Mouse (Mus musculus): ENCODE results near the gene Lrrn4cl.
"Not testable (repeated sequence)": the region's sequence is repeated elsewhere in the genome, so short reads cannot be mapped to it uniquely, and the experiment has no call there.

Lrrn4cl gene

GRCm38 (mm10) chr19:8850402-8850901, at the start of gene Lrrn4cl:
Gene Lrrn4cl (plus strand): TSS chr19:8850768.
- DNase-seq, result no peak

- peak; percentile 97 for DNase-seq
Observed at GRCm38 (mm10) chr19:8802130-8802821, 48.3 kb upstream of the Lrrn4cl start, which contains the start of gene Zbtb3. Gene Zbtb3 (plus strand): TSS chr19:8802555.

- no peak for DNase-seq
Observed at GRCm38 (mm10) chr19:8803204-8803780, 47.3 kb upstream of the Lrrn4cl start.

GRCm38 (mm10) chr19:8803879-8804660, 46.5 kb upstream of the Lrrn4cl start:
- DNase-seq, result no peak

- no peak for DNase-seq
Observed at GRCm38 (mm10) chr19:8806810-8807209, 43.8 kb upstream of the Lrrn4cl start.

- DNase-seq, result no peak
Observed at GRCm38 (mm10) chr19:8815812-8816211, 34.8 kb upstream of the Lrrn4cl start.

GRCm38 (mm10) chr19:8817001-8817400, 33.6 kb upstream of the Lrrn4cl start:
- DNase-seq, result no peak

- DNase-seq, result no peak
Observed at GRCm38 (mm10) chr19:8818301-8818798, 32.2 kb upstream of the Lrrn4cl start.

GRCm38 (mm10) chr19:8818801-8819595, 31.6 kb upstream of the Lrrn4cl start, which contains the start of gene Ttc9c:
Gene Ttc9c (minus strand): TSS chr19:8819333.
- peak; percentile 95 for DNase-seq

- DNase-seq, result peak; percentile 97
Observed at GRCm38 (mm10) chr19:8819596-8820423, 30.8 kb upstream of the Lrrn4cl start, which contains the start of gene Hnrnpul2. Gene Hnrnpul2 (plus strand): TSS chr19:8820010.

- DNase-seq, result peak; percentile 80
Observed at GRCm38 (mm10) chr19:8820424-8820956, 30.1 kb upstream of the Lrrn4cl start.

GRCm38 (mm10) chr19:8821146-8821545, 29.4 kb upstream of the Lrrn4cl start:
- no peak for DNase-seq

- no peak for DNase-seq
Observed at GRCm38 (mm10) chr19:8822696-8823095, 27.9 kb upstream of the Lrrn4cl start.

- DNase-seq, result no peak
Observed at GRCm38 (mm10) chr19:8829660-8830059, 20.9 kb upstream of the Lrrn4cl start, which contains the start of gene AC129217.1. Gene AC129217.1 (plus strand): TSS chr19:8829773.

- no peak for DNase-seq
Observed at GRCm38 (mm10) chr19:8830664-8831063, 19.9 kb upstream of the Lrrn4cl start.

- DNase-seq, result no peak
Observed at GRCm38 (mm10) chr19:8831262-8831661, 19.3 kb upstream of the Lrrn4cl start.

GRCm38 (mm10) chr19:8832971-8833370, 17.6 kb upstream of the Lrrn4cl start:
- no peak for DNase-seq

GRCm38 (mm10) chr19:8836327-8836726, 14.2 kb upstream of the Lrrn4cl start:
- DNase-seq, result not testable (repeated sequence)

GRCm38 (mm10) chr19:8837251-8837791, 13.2 kb upstream of the Lrrn4cl start, which contains the start of gene Bscl2:
Gene Bscl2 (plus strand): TSS chr19:8837467.
- DNase-seq, result peak; percentile 85

- DNase-seq, result peak; percentile 17
Observed at GRCm38 (mm10) chr19:8838041-8838730, 12.4 kb upstream of the Lrrn4cl start.

Data from liver (tissue).